Mouse (Mus musculus) testis, adult 2 months (tissue): Measurements from ENCODE around the gene Mrtfa.

Source experiments
- CTCF ChIP-seq: fragments of 200-500 bp; IDR thresholded peaks from 2 replicates; pipeline ENCODE4 v1.5.1; 2012; ENCODE audit warnings: low read depth, mild to moderate bottlenecking, inconsistent platforms, low read length, moderate library complexity; ENCODE audit not compliant: control insufficient read depth, insufficient read depth, insufficient replicate concordance
- POLR2A ChIP-seq: fragments of 200-500 bp; IDR thresholded peaks from 2 replicates; pipeline ENCODE4 v1.6.1; 2012; ENCODE audit warnings: low read depth, mild to moderate bottlenecking, inconsistent platforms, low read length, moderate library complexity; ENCODE audit not compliant: control insufficient read depth

- TF ChIP-seq CTCF (no peak), POLR2A (no peak)
Measured at GRCm38 (mm10) chr15:81226796-81227195, 36.2 kb upstream of the Mrtfa start.
